Mouse (Mus musculus): ENCODE measurements around the gene Veph1.

GRCm38 (mm10) chr3:66165026-66165425 is 131.6 kb downstream of the Veph1 start:
- TF ChIP-seq CTCF (IDR thresholded peaks at IDR 0.05; ENCODE audit: extremely low read depth, insufficient read depth, insufficient read length, insufficient replicate concordance): no peak
- no peak for TF ChIP-seq POLR2A (IDR thresholded peaks at IDR 0.05; ENCODE audit: low read depth, low read length)

Data from spleen, adult 2 months (tissue).